Mouse (Mus musculus) left cerebral cortex, postnatal 4 days (tissue): ENCODE measurements around the gene Csnk2b. TPM values are rescaled to one million over a fixed set of nuclear protein-coding genes. Genes with fewer than 3 reads are reported as not detected.

Source experiments
- DNase-seq: peaks from one replicate; pipeline ENCODE4 v3.0.0-alpha.2; 2022
- intact Hi-C: fragments of 180-260 bp; cut with DNase I; formaldehyde crosslinking; loops from one replicate; pipeline ENCODE4 v1.15.1; 2025
- total RNA-seq, 2 experiments: library from RNA; stranded (reverse); gene quantifications; 2 replicates each; pipeline ENCODE4 v1.2.3; 2021

The Csnk2b gene
- total RNA-seq: 100 to 1,000 TPM; 210 to 214 TPM

DNA sequence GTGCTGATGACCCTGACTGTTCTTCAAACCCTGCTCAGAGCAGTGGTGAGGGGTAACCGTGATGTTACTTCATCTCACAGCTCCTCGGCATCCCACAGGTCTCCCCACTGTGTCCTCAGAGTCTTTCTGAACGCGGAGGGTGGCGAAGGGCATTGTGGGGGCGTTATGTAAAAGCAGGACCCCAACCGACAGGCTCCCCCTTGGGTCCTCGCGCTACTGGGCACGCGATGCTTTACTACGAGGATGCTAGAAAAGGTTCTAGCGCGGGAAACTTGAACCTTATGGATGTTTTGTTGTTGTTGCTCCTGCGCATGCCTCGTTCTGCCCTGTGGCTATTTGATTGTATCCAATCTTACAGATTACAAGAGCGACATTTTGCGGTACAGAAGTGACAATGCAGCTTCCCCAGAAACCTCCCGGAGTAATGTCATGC, at the start of gene Csnk2b:
Csnk2b (minus strand) TSS at position 183 of the 433 bp plus-strand sequence.
- peak; percentile 68 for DNase-seq

DNA sequence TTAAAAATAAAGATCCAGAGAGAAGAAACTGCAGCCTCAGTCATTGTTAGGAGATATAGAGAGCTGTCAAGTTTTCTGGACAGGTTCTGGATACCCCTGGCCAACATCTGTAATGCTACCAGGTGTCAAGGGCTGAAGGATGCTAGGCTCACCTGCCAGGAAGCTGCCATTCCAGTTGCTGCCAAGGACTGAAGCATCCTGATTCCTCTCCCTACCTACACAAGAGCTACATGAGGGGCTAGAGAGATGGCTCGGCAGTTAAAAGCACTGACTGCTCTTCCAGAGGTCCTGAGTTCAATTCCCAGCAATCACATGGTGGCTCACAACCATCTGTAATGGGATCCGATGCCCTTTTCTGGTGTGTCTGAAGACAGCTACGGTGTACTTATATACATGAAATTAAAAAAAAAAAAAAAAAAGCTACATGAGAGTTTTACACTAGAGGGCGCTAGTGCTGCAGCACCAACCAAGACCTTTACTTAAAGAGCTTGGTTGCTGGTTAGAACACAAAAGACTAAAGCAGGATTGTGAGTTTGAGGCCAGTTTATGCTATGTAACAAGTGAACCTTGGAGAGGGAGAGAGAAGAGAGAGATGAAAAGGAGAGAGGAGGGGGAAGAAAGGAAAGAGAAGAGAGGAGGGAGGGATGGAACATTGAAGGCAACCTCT, 46.8 kb upstream of the Csnk2b start:
- intact Hi-C loops: loop anchor here (5.0 kb wide), 1 partner anchor 64 kb away; the partner anchor contains the start of gene Atp6v1g2
- DNase-seq: no peak

More for the DNA sequence above, at the start of gene Csnk2b:
- intact Hi-C loops: no loop called here

DNA sequence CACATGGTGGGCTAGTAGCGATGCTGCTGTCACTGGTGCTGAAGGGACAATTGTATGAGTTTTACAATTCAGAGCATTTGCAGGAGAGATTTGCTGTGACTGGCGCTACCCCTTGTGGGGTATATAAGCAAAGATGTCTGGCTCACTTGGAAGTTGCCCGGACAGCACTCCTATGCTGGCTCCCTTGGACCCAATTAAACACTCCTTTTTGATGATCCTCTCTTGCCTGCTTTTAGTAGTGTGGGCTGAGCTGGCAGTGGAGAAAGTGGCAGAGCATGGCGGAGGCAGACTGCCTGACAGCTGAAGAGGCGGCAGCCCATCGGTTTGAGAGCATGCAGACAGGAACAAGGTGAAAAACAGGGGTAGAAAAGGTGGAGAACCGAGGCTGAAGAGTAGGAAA, 45.9 kb upstream of the Csnk2b start:
- intact Hi-C loops: loop anchor here (2.0 to 5.0 kb wide), 2 partner anchors 27 to 65 kb away; partner anchors contain the start of genes Atp6v1g2 and Ltb

DNA sequence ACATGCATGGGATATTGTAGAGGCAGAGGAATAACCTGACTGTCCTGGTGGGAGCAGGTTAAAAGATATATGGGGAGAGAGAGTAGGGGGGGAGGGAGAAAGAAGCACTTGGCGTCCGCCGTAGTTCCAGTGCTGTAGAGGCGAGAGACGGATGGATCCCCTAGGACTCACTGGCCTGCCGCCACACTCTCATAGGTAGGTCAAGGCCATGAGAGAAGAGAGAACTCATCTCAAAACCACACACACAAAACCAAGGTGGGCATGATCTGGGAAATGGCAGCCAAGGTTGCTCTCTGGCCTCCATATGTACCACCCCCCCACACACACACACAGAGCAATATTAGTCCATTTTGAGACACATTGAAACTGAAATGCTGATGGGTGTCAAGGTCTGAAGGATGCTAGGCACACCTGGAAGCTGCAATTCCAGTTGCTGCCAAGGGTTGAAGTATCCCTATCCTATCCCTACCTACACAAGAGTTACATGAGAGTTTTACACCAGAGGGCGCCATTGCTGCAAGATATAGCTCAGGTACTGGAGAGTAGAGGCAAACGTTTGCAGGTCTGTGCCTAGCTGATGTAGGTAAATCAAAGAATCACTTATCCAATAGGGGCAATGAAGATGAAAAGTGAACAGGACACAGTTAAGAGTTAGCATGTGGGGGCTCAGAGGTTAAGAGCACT, 44.6 kb upstream of the Csnk2b start:
- intact Hi-C loops: loop anchor here (2.0 to 5.0 kb wide), 2 partner anchors 28 to 66 kb away; partner anchors contain the start of genes Atp6v1g2 and Ltb
- DNase-seq: peak; percentile 65

More for the DNA sequence above, 45.9 kb upstream of the Csnk2b start:
- no peak for DNase-seq

DNA sequence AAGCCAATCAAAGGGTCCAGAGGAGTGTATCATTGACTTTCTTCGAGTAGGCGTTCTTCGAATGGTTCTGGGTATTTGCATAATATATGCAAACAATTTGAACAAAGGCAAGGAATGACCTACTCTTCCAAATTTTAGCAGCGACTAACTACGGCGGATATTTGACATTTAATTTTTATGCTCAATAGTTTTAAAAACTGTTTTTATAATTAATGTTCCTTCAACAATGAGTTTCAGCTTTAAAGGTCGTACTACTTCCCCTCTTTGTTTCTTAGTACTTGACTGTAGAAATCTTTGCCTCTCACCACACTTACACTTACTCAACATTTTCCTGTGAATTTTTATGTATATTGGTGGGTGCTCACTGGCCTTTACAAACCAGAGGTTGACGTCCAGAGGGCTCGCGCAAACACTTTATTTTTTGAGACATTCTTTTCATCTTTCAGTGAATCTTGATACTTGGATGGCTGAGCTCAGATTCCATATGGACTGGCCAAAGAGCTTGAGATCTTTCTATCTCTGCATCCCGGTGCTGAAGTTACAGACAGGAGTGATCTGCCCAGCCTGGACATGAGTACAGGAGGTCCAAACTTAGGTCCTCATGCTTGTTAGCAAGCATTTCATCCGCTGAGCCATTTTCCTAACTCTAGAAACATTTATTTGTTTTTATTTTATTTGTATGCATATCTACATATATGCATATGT, 43.8 kb upstream of the Csnk2b start:
- intact Hi-C loops: loop anchor here (2.0 to 5.0 kb wide), 2 partner anchors 29 to 67 kb away; partner anchors contain the start of genes Atp6v1g2 and Ltb

DNA sequence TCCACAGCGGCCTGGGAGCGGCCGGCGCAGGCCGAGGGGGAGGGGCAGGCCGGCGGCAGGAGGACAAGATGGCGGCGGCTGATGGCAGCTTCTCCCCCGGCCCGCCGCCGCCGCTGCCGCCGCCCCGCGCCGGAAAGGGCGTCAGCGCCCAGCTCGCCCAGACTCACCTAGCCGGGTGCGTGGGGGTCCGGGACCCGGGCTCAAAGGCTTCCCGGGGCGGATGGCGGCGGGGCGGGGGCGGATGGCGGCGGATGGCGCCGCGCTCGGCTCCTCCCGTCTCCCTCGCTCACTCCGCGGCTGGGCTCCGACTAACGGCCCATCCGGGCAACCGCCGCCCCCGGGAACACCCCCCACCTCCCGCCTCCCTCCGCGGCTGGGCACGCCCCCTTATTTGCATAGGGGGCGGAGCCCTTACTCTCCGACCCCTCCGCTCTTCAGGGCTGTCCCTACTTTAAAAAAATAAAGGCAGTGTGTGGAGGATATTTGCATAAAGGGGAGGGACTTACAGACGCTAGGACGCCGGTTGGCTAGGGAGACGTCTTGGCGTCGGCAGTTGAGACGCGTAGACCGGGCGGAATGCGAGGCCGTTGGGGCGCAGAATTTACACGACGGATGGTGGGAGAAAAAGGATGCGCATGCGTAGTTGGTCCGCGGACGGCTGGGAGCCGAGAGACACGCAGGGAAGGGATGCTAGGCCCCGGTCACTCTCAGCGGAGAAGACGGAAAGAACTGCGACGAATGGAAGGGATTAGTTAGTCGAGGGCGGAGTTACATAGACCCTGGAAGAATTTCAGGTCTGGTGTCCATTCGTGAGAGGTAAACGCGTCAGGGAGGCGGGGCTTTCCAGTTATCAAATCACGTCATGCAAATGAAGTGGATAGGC, 43.0 kb upstream of the Csnk2b start, which contains the start of gene Prrc2a:
Prrc2a (minus strand) TSS at position 330 of the 883 bp plus-strand sequence.
- peak; percentile 99 for DNase-seq
- intact Hi-C loops: loop anchor here (5.0 kb wide), 1 partner anchor 67 kb away; the partner anchor contains the start of gene Atp6v1g2

More for the DNA sequence above, 43.8 kb upstream of the Csnk2b start:
- no peak for DNase-seq

DNA sequence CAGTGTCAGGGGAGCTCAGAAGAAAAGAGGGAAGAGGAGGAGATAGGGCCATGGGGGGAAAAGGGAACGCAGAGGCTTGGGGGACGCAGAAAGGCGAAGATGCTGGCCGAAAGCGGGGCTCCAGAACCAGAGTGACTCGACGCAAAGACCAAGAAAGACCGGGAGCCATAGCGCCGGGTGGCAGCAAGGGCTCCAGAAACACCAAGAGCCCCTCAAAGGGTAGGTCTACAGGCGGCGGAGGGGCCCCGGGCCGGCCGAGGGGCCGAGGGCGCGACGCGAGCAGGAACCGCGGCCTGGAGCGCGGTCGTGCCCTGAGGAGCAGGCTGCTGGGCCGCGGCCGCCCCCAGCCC, 42.3 kb upstream of the Csnk2b start:
- intact Hi-C loops: no loop called here
- no peak for DNase-seq

DNA sequence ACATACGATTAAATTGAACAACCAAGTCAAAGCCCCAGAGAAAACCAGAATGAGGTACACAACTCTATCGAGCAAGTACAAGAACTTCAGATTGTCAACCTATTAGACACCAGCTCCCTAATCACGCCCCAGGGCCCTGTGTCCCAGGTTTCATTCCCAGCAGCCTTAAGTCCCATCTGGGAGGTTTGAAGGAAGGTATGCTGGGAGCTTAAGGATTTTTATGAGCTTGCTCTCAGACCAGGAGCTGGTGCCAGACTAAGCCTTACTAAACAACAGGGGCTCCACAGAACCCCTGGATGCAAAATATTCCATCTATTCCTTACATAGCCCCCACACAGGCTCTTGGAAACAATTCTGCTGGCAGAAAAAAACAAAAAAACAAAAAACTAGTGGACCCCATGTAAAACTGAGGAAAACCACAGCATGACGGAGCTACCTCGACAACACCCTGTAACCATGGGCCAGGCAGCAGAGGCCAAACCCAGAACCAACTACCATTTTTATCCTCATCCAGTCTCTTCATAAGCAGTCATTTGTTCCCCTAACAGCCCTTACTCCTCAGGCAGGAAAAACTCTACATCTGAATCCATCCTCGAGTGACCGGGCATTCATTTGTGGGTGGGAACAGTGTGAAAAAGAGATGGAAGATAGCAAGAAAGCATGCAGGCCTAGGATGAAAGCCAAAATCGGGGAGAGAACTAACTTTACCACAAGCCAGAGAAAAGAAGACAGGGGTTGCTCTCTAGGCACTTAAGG, 41.7 kb upstream of the Csnk2b start:
- DNase-seq: no peak
- intact Hi-C loops: no loop called here

DNA sequence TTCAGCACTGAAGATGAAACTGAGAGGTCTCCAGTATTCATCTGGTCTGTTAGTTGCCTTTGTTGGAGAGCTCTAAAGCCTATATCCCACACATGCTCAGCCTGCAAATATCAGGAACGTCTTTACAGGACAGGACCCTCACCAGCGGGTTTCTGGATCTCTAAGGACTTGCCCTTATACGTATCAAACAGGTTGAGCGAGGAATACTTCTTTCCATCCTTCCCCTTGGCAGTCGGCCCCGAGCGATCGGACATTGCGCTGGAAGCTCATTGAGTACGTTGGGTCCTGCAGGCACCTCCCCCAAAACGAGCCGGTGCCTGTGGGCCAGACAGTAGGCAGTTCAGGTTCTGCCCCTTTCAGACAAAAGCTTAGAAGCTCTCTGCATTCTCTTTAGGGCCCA, 40.9 kb upstream of the Csnk2b start:
- no peak for DNase-seq
- intact Hi-C loops: no loop called here

DNA sequence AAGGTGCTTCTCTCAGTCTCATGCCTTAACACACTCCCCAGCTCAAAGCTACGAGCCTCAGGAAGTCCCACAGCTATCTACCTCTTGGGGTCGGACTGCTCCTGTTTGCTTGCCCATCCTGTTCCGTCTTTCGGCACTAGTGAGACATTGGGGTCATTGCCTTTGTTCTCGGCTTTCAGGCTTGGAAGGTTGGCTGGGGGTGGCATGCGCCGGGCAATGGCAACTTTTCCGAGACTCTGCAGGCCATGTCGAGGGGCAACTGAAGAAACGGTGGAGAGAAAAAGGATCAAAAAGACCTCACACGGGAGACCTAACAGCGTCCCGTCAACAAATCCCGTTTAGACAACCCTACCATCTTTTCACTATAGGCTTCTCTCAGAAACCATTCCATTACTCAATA, 40.3 kb upstream of the Csnk2b start:
- no peak for DNase-seq
- intact Hi-C loops: no loop called here

DNA sequence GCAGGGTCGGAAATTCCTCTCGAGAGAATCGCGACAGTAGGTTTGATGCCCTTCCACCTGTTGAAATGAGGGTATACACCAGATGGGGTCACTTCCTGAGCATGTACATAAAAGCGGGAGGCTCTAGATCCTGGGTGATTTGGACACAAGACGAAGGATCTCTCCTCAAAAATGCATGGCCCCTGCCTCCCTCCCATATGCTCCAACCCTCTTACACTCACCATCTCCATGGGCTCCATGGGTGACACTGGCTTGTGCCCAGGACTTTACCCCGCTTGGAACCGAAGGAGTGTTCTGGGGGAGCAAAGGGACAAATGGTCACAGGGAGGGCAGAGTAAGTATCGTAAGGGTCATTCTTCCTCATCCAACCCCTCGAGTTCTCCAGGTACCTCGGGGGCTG, 39.6 kb upstream of the Csnk2b start:
- intact Hi-C loops: no loop called here
- no peak for DNase-seq

DNA sequence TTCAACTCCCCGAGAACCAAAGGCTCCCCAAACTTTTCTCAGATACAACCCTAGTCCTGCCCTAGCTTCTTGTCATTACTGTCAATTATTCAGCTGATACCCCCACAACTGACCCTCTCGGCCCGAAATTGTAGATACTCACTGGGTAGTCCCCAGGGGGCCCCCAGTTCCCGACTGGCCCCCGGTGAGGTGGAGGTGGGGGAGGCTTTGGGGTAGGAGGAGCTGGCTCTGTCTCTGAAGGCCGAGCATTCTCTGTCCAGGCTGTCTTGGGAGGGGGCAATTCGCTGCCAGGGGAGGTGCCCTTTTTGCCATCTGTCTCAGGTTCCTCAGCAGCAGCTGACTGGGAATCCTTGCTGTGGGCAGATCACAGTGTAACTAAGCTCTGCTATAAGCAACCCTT, 37.8 kb upstream of the Csnk2b start:
- intact Hi-C loops: no loop called here
- DNase-seq: no peak

DNA sequence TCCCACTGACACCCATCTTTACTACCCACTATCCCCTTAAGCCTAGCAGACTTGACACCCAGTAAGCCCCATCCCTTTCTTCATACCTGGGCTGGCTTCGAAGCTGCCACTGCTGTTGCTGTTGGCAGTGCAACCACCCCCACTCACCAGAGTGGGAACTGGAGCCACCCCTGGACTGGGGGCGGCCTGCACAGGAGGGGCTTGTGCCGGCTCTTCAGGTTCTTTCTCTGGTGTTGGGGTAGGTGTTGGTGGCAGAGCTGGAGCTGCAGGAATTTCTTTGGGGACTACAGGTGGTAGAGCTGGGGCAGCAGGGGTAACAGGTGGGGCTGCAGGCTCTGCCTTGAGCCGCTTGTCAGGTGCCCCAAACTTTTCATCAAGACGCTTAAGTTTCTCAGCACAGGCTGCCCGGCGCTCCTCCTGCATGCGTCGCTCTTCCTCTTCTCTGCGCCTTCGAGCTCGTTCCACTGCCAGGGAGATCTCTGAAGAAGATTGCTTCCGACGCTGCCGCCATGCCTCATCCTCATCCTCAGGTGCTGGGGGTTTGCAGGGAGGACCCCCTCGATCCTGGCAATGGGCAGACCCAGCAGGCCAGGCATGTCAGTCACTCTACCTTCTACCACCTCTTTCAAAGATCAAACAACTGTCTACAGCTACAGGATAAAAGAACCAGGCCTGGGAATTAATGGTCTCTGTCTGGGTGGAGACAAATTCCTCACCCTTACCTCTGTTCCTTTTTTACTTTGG, 37.2 kb upstream of the Csnk2b start:
- no peak for DNase-seq
- intact Hi-C loops: no loop called here

DNA sequence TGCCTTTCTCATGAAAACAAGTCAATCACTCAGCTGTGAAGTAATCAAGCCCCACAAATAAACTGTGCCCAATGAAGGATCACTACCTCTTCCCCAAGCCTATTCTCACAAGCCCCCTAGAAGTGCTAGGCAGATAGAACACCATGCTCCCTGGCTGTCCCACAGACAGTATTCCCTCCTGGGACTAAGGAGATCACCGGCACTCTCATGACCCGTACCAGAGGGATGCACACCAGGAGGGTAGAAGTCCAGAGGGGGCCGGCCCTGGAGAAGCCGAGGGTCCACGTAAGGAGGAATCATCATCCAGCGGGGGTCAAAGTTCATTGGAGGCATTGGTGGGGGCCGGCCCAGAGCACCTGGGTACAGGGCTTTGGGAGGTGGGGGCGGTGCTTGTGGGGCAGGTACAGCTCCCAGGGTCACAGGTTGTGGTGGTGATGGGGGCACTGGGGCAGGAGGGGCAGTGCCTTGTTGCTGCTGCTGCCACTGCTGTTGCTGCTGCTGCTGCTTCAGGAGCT, 35.9 kb upstream of the Csnk2b start:
- intact Hi-C loops: no loop called here
- DNase-seq: no peak

DNA sequence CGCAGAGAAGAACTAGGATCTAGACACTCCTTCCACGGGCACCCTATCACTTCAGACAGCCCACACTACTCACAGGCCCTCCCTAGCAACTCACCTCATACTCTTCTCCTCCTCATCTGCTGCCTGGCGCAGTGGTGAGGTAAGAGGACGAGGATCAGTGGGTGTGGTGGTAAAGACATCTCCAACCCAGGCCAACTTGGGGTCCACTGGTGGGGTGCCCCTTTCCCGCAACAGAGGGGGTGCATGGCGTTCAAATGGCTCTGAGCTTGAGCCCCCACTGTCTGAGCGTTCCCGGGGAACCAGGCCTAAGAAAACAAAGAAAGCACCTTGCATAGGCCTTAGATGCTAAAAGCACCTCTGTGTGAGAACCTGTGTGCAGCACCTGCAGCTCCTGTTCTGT, 35.4 kb upstream of the Csnk2b start:
- DNase-seq: no peak
- intact Hi-C loops: no loop called here

DNA sequence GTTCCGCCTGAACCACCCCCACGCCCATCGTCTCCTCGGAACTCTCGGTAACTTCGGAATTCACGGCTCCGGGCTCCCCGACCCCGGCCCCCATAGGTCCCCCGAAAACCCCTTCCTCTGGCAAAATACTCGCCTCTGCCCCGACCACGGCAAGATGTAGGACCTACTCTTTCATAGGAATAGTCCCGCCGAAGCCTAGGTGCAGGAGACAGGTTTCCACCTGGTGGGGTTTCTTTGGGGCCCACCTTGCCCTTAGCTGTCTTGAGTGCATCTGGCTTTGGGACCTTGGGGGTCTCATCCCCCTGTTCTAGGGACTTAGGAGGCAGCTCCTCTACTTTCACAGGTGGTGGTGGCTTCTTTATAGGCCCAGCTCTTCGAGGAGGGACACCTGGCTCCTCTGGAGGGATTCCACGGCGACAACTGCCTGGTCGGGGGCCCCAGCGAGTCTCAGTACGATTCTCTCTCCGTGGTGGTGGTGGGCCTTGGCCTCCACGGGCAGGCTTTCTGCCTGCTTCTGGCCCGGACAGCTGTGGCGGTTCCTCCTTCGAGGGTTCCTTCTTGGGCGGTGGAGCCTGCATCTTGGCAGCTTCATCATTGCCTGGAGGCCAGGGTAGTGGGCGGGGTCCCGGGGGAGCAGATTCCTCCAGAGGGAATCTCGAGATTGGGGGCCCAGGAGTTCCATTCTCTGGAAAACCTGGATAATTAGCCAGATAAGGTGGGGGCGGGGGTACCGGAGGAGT, 34.8 kb upstream of the Csnk2b start:
- DNase-seq: no peak
- intact Hi-C loops: no loop called here

DNA sequence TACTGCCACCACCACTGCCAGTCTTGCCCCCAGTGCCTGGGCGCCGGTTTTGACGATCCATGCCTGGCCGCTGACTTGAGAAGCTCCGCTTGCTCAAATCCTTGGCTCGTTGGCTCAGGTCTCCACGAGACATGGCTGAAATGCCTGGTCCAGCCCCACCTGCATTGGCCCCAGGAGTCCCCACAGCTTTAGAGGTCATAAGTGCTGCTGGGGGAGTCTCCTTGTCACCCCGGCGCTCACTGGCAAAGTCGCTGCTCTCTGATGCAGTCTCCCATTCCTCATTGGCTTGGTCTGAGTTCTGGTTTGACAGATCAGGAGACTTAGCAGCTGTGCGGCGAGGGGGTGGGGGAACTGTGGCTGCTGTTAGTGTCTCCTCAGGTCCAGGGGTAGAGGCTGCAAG, 33.6 kb upstream of the Csnk2b start:
- intact Hi-C loops: no loop called here
- DNase-seq: no peak

DNA sequence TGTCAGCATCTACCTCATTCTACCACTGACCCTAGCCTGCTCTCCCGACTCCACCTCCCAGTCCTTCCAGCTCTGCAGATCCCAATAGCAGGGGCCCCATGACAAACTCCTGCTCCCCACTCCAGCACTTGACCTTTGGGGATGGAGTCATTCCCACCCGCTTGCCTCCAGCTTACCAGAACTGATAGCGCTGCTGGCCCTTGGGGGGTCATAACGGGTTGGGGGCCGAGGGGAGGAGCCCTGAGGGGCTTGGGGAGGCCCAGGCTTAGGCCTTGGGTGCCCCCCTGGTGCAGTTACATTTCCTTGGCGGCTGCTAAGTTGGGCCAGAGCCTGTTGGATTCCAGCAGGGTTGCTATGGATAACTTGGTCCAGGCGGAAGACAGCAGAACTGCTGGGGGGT, 32.8 kb upstream of the Csnk2b start:
- intact Hi-C loops: no loop called here

More for the DNA sequence above, 32.8 kb upstream of the Csnk2b start:
- no peak for DNase-seq
